ENCODE assay signal across 8 mouse cellular contexts in the genomic region with DNA sequence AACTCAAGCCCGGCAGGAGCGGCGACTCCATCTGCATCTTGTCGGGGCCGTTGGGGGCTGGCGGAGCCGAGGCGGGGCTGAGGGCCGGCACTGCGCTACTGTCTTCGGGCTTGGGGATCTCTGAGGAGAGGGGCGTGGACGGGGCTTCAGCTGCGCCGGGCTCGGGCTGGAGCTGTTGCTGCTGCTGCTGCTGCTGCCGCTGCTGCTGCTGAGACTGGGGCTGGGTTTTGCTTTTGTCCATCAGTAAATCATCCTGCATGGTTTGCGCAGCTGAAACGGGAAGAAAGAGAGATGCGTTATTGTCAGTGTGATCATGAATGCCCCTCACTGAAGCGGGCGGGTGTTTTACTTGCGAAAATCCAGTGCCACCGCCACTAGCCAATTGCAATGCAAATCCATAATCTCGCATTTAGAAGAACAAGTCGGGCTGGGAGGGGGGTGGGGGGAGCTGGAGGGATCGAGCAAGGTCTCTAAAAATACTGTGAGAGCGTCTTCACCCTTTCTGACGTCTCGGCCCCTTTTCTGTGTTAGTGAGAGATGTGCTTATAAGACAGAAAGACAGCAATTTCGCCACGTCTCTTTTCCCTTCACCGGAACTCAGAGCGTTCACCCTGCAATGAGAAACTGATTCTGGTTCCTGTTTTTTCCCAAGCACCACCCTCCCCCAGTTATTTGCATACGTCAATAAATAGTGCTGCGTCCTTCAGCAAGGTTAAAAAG. TPM values are rescaled to one million over a fixed set of nuclear protein-coding genes. Genes with fewer than 3 reads are reported as not detected.
DNase-seq lines count a peak whose midpoint lies in the region; ATAC-seq and TF ChIP-seq lines count a peak whose summit lies in the region.

No protein-coding gene starts in this region.

- peak overlapping the region; percentile 71 for H3K9ac ChIP-seq in limb, embryonic 13.5 days
- H3K9ac ChIP-seq in midbrain, embryonic 14.5 days (replicated peaks; ENCODE audit: low read length) = peak overlapping the region; percentile 81

- ATAC-seq in erythroblast, adult 5-6 weeks (replicated peaks; ENCODE audit: low FRiP score, poor library complexity, severe bottlenecking) = no peak
- ATAC-seq in limb, embryonic 13.5 days (ENCODE audit: low FRiP score, low read depth) = peak; percentile 77
- peak; percentile 69 for ATAC-seq in midbrain, embryonic 14.5 days (ENCODE audit: low FRiP score, low TSS enrichment)

- H3K27me3 ChIP-seq in erythroblast, embryonic 14.5 days (ENCODE audit: control insufficient read depth) = peaks cover 70% of the 10 kb centered on the region
- H3K27me3 ChIP-seq in kidney, adult 2 months (replicated peaks; ENCODE audit: control insufficient read depth, insufficient read depth, low read length) = no peaks in the 10 kb centered on the region
- H3K27me3 ChIP-seq in limb, embryonic 13.5 days = peaks cover 39% of the 10 kb centered on the region
- H3K27me3 ChIP-seq in midbrain, embryonic 14.5 days (ENCODE audit: control insufficient read depth, insufficient read depth, low read length) = no peaks in the 10 kb centered on the region

- DNase-seq in embryo, embryonic 11.5 days (ENCODE audit: low read depth, low spot score) = peak; percentile 40
- peak; percentile 83 to 85 for DNase-seq in heart, adult 18-20 months
- peak; percentile 88 for DNase-seq in kidney, adult 2 months
- DNase-seq in midbrain, embryonic 14.5 days = peak; percentile 84
- peak; percentile 26 to 52 for DNase-seq in spleen, postnatal 36 days (ENCODE audit: low spot score in 2 of 2)

- H3K27ac ChIP-seq in kidney, adult 2 months (ENCODE audit: insufficient read depth, low read depth, low read length) = peak overlapping the region; percentile 100
- H3K27ac ChIP-seq in limb, embryonic 13.5 days = no peak overlapping the region; the same call in 1 of the 2 replicates
- H3K27ac ChIP-seq in midbrain, embryonic 14.5 days (replicated peaks; ENCODE audit: low read depth, low read length) = peak overlapping the region; percentile 94

- H3K9me3 ChIP-seq in erythroblast, embryonic 14.5 days (ENCODE audit: control insufficient read depth, low read length) = peaks cover 15% of the 10 kb centered on the region
- no peaks in the 10 kb centered on the region for H3K9me3 ChIP-seq in limb, embryonic 13.5 days
- no peaks in the 10 kb centered on the region for H3K9me3 ChIP-seq in midbrain, embryonic 14.5 days (ENCODE audit: control insufficient read depth, low read length)

- H3K4me1 ChIP-seq in erythroblast, embryonic 14.5 days (ENCODE audit: control insufficient read depth) = peaks cover 60% of the 10 kb centered on the region
- H3K4me1 ChIP-seq in kidney, adult 2 months (ENCODE audit: control insufficient read depth, insufficient read depth, low read length) = peaks cover 9% of the 10 kb centered on the region; the same call in 1 of the 2 replicates
- H3K4me1 ChIP-seq in limb, embryonic 13.5 days = peaks cover 12% of the 10 kb centered on the region
- H3K4me1 ChIP-seq in midbrain, embryonic 14.5 days (ENCODE audit: control insufficient read depth, insufficient read depth, low read length) = peaks cover 31% of the 10 kb centered on the region

- TF ChIP-seq CTCF in kidney, adult 2 months (conservative IDR thresholded peaks at IDR 0.05; ENCODE audit: insufficient read depth, insufficient read length, low read depth, low read length) = no peak

- no peak for TF ChIP-seq POLR2A in kidney, adult 2 months (IDR thresholded peaks at IDR 0.05; ENCODE audit: low read depth, low read length)

- under 1% methylated on average over 36 of the region's 36 CpGs for whole genome bisulfite sequencing in kidney, adult 2 months
- under 1% methylated on average over 36 of the region's 36 CpGs for WGBS in limb, embryonic 13.5 days
- under 1% methylated on average over 36 of the region's 36 CpGs for WGBS in midbrain, embryonic 14.5 days

- H3K4me3 ChIP-seq in erythroblast, embryonic 14.5 days (replicated peaks) = peak overlapping the region; percentile 65
- peak overlapping the region; percentile 88 for H3K4me3 ChIP-seq in kidney, adult 2 months (ENCODE audit: insufficient read depth, low read depth, low read length)
- H3K4me3 ChIP-seq in limb, embryonic 13.5 days = peak overlapping the region; percentile 69
- peak overlapping the region; percentile 69 for H3K4me3 ChIP-seq in midbrain, embryonic 14.5 days (replicated peaks; ENCODE audit: low read depth, low read length)

- H3K4me2 ChIP-seq in limb, embryonic 13.5 days (replicated peaks) = peak overlapping the region; percentile 97
- H3K4me2 ChIP-seq in midbrain, embryonic 14.5 days (ENCODE audit: low read length) = peak overlapping the region; percentile 99

- peaks cover 40% of the 10 kb centered on the region for H3K36me3 ChIP-seq in erythroblast, embryonic 14.5 days (ENCODE audit: control insufficient read depth)
- H3K36me3 ChIP-seq in kidney, adult 2 months (ENCODE audit: control insufficient read depth, insufficient read depth, low read length) = peaks cover 2% of the 10 kb centered on the region
- no peaks in the 10 kb centered on the region for H3K36me3 ChIP-seq in limb, embryonic 13.5 days
- H3K36me3 ChIP-seq in midbrain, embryonic 14.5 days (ENCODE audit: control insufficient read depth, insufficient read depth, low read length) = no peaks in the 10 kb centered on the region

RNA-seq across cellular contexts. Expression of gene March5, which starts 32.5 kb away (rescaled TPM):
- 23.8 and 29.4 TPM in 2 replicates for polyA plus RNA-seq in erythroblast, embryonic 14.5 days (2012)
- 393 and 429 TPM in 2 replicates for total RNA-seq in erythroblast, adult 5-6 weeks (2015; ENCODE audit: low replicate concordance)
- total RNA-seq in erythroblast, adult 5-6 weeks (2017; ENCODE audit: low replicate concordance) = 510 and 553 TPM in 2 replicates
- 10 to 100 TPM; 83.4 to 86.0 TPM for total RNA-seq in heart, adult 18-20 months (2021)
- 32.0 and 43.0 TPM in 2 replicates for polyA plus RNA-seq in kidney, adult 2 months (2012; rRNA removed)
- 109 and 112 TPM in 2 replicates for polyA plus RNA-seq in limb, embryonic 13.5 days (2015; fragmentation: Nextera tagmentation; extraction: Ambion mirVana)
- 120 and 131 TPM in 2 replicates for polyA plus RNA-seq in midbrain, embryonic 14.5 days (2014; fragmentation: Nextera tagmentation; extraction: Ambion mirVana)

RNA-seq across cellular contexts. Expression of gene Cpeb3, which starts 33.5 kb away (rescaled TPM):
- 7.6 and 10.1 TPM in 2 replicates for polyA plus RNA-seq in erythroblast, embryonic 14.5 days (2012)
- 76.5 and 113 TPM in 2 replicates for total RNA-seq in erythroblast, adult 5-6 weeks (2015; ENCODE audit: low replicate concordance)
- 90.5 and 97.3 TPM in 2 replicates for total RNA-seq in erythroblast, adult 5-6 weeks (2017; ENCODE audit: low replicate concordance)
- total RNA-seq in heart, adult 18-20 months (2021) = 10 to 100 TPM; 75.0 to 78.1 TPM
- 14.2 and 16.4 TPM in 2 replicates for polyA plus RNA-seq in kidney, adult 2 months (2012; rRNA removed)
- 1.0 and 1.5 TPM in 2 replicates for polyA plus RNA-seq in limb, embryonic 13.5 days (2015; fragmentation: Nextera tagmentation; extraction: Ambion mirVana)
- polyA plus RNA-seq in midbrain, embryonic 14.5 days (2014; fragmentation: Nextera tagmentation; extraction: Ambion mirVana) = 10.1 and 12.5 TPM in 2 replicates
